Mouse (Mus musculus) T-helper 2 cell (primary cell): Measurements from ENCODE around the gene Usp31.

Experiments
- in situ Hi-C: fragments of 300-600 bp; cut with MboI, MseI; formaldehyde crosslinking; loops from one replicate; pipeline ENCODE4 v1.15.1; 2025; ENCODE audit warnings: high pct_unique_total_duplicates

Gene Usp31

GRCm38 (mm10) chr7:121677105-121677753 is 29.8 kb downstream of the Usp31 start:
- in situ Hi-C loops, result loop anchor here (25.0 kb wide), 1 partner anchor 1015 kb away; the partner anchor contains the start of gene Pdzd9

- in situ Hi-C loops, result no loop called here
Measured at GRCm38 (mm10) chr7:121660705-121661104, 46.3 kb downstream of the Usp31 start.

- in situ Hi-C loops, result no loop called here
Measured at GRCm38 (mm10) chr7:121658866-121659265, 48.2 kb downstream of the Usp31 start.

- in situ Hi-C loops, result no loop called here
Measured at GRCm38 (mm10) chr7:121654675-121655074, 52.4 kb downstream of the Usp31 start.

GRCm38 (mm10) chr7:121652629-121653028 is 54.4 kb downstream of the Usp31 start:
- in situ Hi-C loops, result no loop called here

GRCm38 (mm10) chr7:121650724-121651123 is 56.3 kb downstream of the Usp31 start:
- in situ Hi-C loops, result no loop called here

GRCm38 (mm10) chr7:121640998-121641762 is 65.9 kb downstream of the Usp31 start:
- in situ Hi-C loops, result no loop called here

- in situ Hi-C loops, result no loop called here
Measured at GRCm38 (mm10) chr7:121636732-121637131, 70.3 kb downstream of the Usp31 start.

DNA sequence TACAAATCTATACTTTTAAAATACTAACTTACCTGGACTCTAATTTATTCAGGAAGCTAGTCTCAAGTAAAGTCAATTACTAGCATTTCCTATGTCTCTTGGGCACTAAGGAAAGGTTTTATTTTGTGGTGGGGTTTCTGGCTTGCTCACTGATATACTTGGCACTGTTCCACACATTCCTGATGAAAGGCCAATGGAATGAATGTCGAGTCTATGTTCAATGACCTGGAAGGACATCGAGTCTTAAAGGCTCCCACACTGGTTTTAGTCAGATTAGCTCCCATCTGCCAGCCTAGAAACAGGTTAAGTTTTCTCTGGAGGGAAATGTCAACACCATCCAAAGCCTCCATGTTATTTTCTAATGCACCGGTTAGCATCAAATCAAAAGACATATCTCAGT is 72.8 kb downstream of the Usp31 start:
- in situ Hi-C loops, result no loop called here

GRCm38 (mm10) chr7:121622835-121623420 is 84.1 kb downstream of the Usp31 start:
- in situ Hi-C loops, result no loop called here

GRCm38 (mm10) chr7:121622433-121622832 is 84.6 kb downstream of the Usp31 start:
- in situ Hi-C loops, result no loop called here

DNA sequence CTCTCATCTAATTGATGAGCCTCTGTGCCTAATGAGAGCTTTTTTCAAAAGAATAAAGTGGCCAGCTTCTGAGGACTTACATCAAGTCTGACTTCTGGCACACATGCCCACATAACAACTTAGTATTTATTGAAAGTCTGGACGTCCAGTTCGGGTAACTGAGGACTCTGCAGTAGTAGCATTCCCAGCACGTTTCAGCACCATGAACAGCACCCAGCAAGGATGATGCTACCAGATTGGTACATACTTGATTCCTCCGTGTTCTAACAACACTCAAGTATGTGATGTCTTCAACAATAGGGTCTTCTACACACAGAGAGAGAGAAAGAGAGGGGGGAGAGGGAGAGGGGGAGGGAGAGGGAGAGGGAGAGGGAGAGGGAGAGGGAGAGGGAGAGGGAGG is 105.4 kb downstream of the Usp31 start:
- in situ Hi-C loops, result no loop called here

DNA sequence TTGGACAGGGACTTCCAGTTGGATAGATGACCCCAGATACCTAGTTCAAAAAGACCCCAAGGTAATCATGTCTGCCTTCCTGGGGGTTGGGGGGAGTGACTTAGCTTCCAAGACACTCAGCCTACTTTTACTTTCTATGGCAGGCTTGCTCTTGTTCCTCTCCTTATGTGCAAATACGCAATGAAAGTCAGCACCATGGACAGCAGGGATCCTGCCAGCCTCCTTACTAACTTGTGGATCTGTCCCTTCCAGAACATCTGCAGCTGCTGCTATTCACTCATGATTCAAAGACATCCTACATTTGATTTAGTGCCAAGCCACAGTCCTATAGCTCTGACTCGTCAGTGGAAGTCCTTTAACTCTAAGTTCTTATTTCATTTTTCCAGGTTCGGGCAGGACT is 110.7 kb downstream of the Usp31 start:
- in situ Hi-C loops, result no loop called here

DNA sequence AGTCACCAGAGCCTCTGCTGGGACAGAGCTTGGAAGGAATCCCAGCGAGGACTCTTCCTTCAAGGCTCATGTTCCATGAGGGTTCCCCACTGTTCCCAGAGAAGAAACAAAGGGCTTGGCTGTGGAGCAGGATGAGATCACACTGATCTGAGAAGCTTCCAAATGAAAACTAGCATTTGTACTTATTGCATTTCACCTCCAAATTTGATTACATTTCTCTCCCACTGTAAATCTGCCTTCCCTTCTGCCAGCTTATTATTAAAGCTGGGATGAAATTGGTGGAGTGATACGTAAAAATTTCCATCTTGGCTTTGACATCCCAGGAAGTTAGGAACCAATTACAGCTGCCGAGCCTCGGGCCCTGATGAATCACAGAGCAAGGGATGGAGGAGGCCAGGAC is 111.6 kb downstream of the Usp31 start:
- in situ Hi-C loops, result no loop called here

- in situ Hi-C loops, result no loop called here
Measured at GRCm38 (mm10) chr7:121595085-121595484, 112.0 kb downstream of the Usp31 start.

DNA sequence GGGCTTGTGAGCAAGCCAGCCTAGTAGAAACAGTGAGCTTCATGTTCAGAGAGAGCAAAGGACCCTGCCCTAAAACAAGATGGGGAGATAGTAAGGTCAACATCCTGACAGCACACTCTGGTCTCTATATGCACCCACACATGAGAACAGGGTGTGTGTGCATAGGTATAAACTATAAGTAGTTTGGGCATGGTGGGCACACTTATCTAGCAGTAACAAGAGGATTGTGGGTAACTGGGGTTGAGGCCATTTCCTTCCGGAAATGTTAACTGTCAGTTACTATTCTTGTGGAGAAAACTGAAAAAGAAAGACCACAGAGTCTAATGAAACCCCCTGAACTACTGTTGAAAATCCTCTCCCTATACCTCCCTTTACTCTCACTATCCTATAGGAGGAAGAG is 112.4 kb downstream of the Usp31 start:
- in situ Hi-C loops, result no loop called here
